Mouse (Mus musculus): ENCODE results near the gene Sulf2. TPM values are rescaled to one million over a fixed set of nuclear protein-coding genes. Genes with fewer than 3 reads are reported as not detected.

The Sulf2 gene
- polyA plus RNA-seq, 1 experiment from 2014 or later = 1.9 TPM

GRCm38 (mm10) chr2:166128756-166129155, 26.7 kb downstream of the Sulf2 start:
- Histone ChIP-seq H3K27me3 (no peaks in the 10 kb centered on the region), H3K9ac (no peak overlapping the region), H3K27ac (replicated peaks) (no peak overlapping the region), H3K4me2 (no peak overlapping the region), H3K4me3 (replicated peaks) (no peak overlapping the region), H3K4me1 (replicated peaks) (no peaks in the 10 kb centered on the region), H3K9me3 (replicated peaks) (no peaks in the 10 kb centered on the region), H3K36me3 (replicated peaks) (no peaks in the 10 kb centered on the region)
- 81% methylated on average over 4 of the region's 4 CpGs for WGBS (ENCODE audit: insufficient replicate concordance)
- ATAC-seq (ENCODE audit: insufficient read depth) = no peak

- ATAC-seq (ENCODE audit: insufficient read depth) = no peak
- no peak overlapping the region for H3K4me3 ChIP-seq (replicated peaks)
- no peak overlapping the region for H3K27ac ChIP-seq (replicated peaks)
- H3K9me3 ChIP-seq (replicated peaks) = no peaks in the 10 kb centered on the region
- no peak overlapping the region for H3K9ac ChIP-seq
- H3K36me3 ChIP-seq (replicated peaks) = no peaks in the 10 kb centered on the region
- no peaks in the 10 kb centered on the region for H3K4me1 ChIP-seq (replicated peaks)
- 77% methylated on average over 15 of the region's 15 CpGs for WGBS (ENCODE audit: insufficient replicate concordance)
- H3K4me2 ChIP-seq = no peak overlapping the region
- no peaks in the 10 kb centered on the region for H3K27me3 ChIP-seq
Observed at GRCm38 (mm10) chr2:166128032-166128431, 27.4 kb downstream of the Sulf2 start.

- H3K9ac ChIP-seq = no peak overlapping the region
- no peak overlapping the region for H3K4me3 ChIP-seq (replicated peaks)
- no peaks in the 10 kb centered on the region for H3K9me3 ChIP-seq (replicated peaks)
- 64% methylated on average over 11 of the region's 11 CpGs for WGBS (ENCODE audit: insufficient replicate concordance)
- no peaks in the 10 kb centered on the region for H3K27me3 ChIP-seq
- no peak overlapping the region for H3K4me2 ChIP-seq
- H3K4me1 ChIP-seq (replicated peaks) = no peaks in the 10 kb centered on the region
- no peaks in the 10 kb centered on the region for H3K36me3 ChIP-seq (replicated peaks)
- no peak overlapping the region for H3K27ac ChIP-seq (replicated peaks)
- no peak for ATAC-seq (ENCODE audit: insufficient read depth)
Observed at GRCm38 (mm10) chr2:166126343-166126742, 29.1 kb downstream of the Sulf2 start.

GRCm38 (mm10) chr2:166125492-166126252, 29.8 kb downstream of the Sulf2 start:
- ATAC-seq (ENCODE audit: insufficient read depth) = no peak
- no peak overlapping the region for H3K27ac ChIP-seq (replicated peaks)
- WGBS (ENCODE audit: insufficient replicate concordance) = 44% methylated on average over 13 of the region's 13 CpGs

GRCm38 (mm10) chr2:166125033-166125432, 30.4 kb downstream of the Sulf2 start:
- 55% methylated on average over 2 of the region's 2 CpGs for WGBS (ENCODE audit: insufficient replicate concordance)
- no peak for ATAC-seq (ENCODE audit: insufficient read depth)
- Histone ChIP-seq H3K36me3 (replicated peaks) (no peaks in the 10 kb centered on the region), H3K4me1 (replicated peaks) (no peaks in the 10 kb centered on the region), H3K4me2 (no peak overlapping the region), H3K4me3 (replicated peaks) (no peak overlapping the region), H3K9ac (no peak overlapping the region), H3K27me3 (no peaks in the 10 kb centered on the region), H3K9me3 (replicated peaks) (no peaks in the 10 kb centered on the region), H3K27ac (replicated peaks) (no peak overlapping the region)

More at GRCm38 (mm10) chr2:166125492-166126252, 29.8 kb downstream of the Sulf2 start:
- Histone ChIP-seq H3K27me3 (no peaks in the 10 kb centered on the region), H3K9ac (no peak overlapping the region), H3K4me1 (replicated peaks) (no peaks in the 10 kb centered on the region), H3K36me3 (replicated peaks) (no peaks in the 10 kb centered on the region), H3K4me2 (no peak overlapping the region), H3K4me3 (replicated peaks) (no peak overlapping the region), H3K9me3 (replicated peaks) (no peaks in the 10 kb centered on the region)

GRCm38 (mm10) chr2:166122781-166123180, 32.7 kb downstream of the Sulf2 start:
- no peaks in the 10 kb centered on the region for H3K36me3 ChIP-seq (replicated peaks)
- H3K27me3 ChIP-seq = no peaks in the 10 kb centered on the region
- no peaks in the 10 kb centered on the region for H3K4me1 ChIP-seq (replicated peaks)
- no peak overlapping the region for H3K9ac ChIP-seq
- no peaks in the 10 kb centered on the region for H3K9me3 ChIP-seq (replicated peaks)
- H3K4me2 ChIP-seq = no peak overlapping the region
- 62% methylated on average over 6 of the region's 6 CpGs for WGBS (ENCODE audit: insufficient replicate concordance)
- no peak overlapping the region for H3K27ac ChIP-seq (replicated peaks)
- no peak overlapping the region for H3K4me3 ChIP-seq (replicated peaks)
- no peak for ATAC-seq (ENCODE audit: insufficient read depth)

- no peak overlapping the region for H3K27ac ChIP-seq (replicated peaks)
- no peak for ATAC-seq (ENCODE audit: insufficient read depth)
- no peaks in the 10 kb centered on the region for H3K36me3 ChIP-seq (replicated peaks)
- H3K4me3 ChIP-seq (replicated peaks) = no peak overlapping the region
- no peaks in the 10 kb centered on the region for H3K9me3 ChIP-seq (replicated peaks)
- H3K4me2 ChIP-seq = no peak overlapping the region
- WGBS (ENCODE audit: insufficient replicate concordance) = 54% methylated on average over 14 of the region's 14 CpGs
- no peaks in the 10 kb centered on the region for H3K27me3 ChIP-seq
- H3K9ac ChIP-seq = no peak overlapping the region
- H3K4me1 ChIP-seq (replicated peaks) = no peaks in the 10 kb centered on the region
Observed at GRCm38 (mm10) chr2:166121681-166122355, 33.6 kb downstream of the Sulf2 start.

GRCm38 (mm10) chr2:166119992-166120391, 35.5 kb downstream of the Sulf2 start:
- ATAC-seq (ENCODE audit: insufficient read depth) = no peak
- WGBS (ENCODE audit: insufficient replicate concordance) = 18% methylated on average over 2 of the region's 2 CpGs
- H3K27ac ChIP-seq (replicated peaks) = no peak overlapping the region

GRCm38 (mm10) chr2:166116704-166117103, 38.8 kb downstream of the Sulf2 start:
- no peak overlapping the region for H3K4me3 ChIP-seq (replicated peaks)
- H3K27ac ChIP-seq (replicated peaks) = no peak overlapping the region
- WGBS (ENCODE audit: insufficient replicate concordance) = 77% methylated on average over 16 of the region's 16 CpGs
- H3K9ac ChIP-seq = no peak overlapping the region
- H3K36me3 ChIP-seq (replicated peaks) = no peaks in the 10 kb centered on the region
- H3K4me2 ChIP-seq = no peak overlapping the region
- H3K27me3 ChIP-seq = no peaks in the 10 kb centered on the region
- H3K9me3 ChIP-seq (replicated peaks) = no peaks in the 10 kb centered on the region
- no peak for ATAC-seq (ENCODE audit: insufficient read depth)
- H3K4me1 ChIP-seq (replicated peaks) = no peaks in the 10 kb centered on the region

More at GRCm38 (mm10) chr2:166119992-166120391, 35.5 kb downstream of the Sulf2 start:
- Histone ChIP-seq H3K9me3 (replicated peaks) (no peaks in the 10 kb centered on the region), H3K4me2 (no peak overlapping the region), H3K4me3 (replicated peaks) (no peak overlapping the region), H3K36me3 (replicated peaks) (no peaks in the 10 kb centered on the region), H3K27me3 (no peaks in the 10 kb centered on the region), H3K4me1 (replicated peaks) (no peaks in the 10 kb centered on the region), H3K9ac (no peak overlapping the region)

- ATAC-seq (ENCODE audit: insufficient read depth) = no peak
Observed at GRCm38 (mm10) chr2:166116278-166116608, 39.2 kb downstream of the Sulf2 start.

GRCm38 (mm10) chr2:166115571-166116277, 39.7 kb downstream of the Sulf2 start:
- WGBS (ENCODE audit: insufficient replicate concordance) = 70% methylated on average over 15 of the region's 15 CpGs
- no peak overlapping the region for H3K9ac ChIP-seq
- no peak overlapping the region for H3K27ac ChIP-seq (replicated peaks)
- H3K27me3 ChIP-seq = no peaks in the 10 kb centered on the region
- H3K9me3 ChIP-seq (replicated peaks) = no peaks in the 10 kb centered on the region
- ATAC-seq (ENCODE audit: insufficient read depth) = no peak
- H3K4me2 ChIP-seq = no peak overlapping the region
- H3K36me3 ChIP-seq (replicated peaks) = no peaks in the 10 kb centered on the region
- no peak overlapping the region for H3K4me3 ChIP-seq (replicated peaks)
- no peaks in the 10 kb centered on the region for H3K4me1 ChIP-seq (replicated peaks)

More at GRCm38 (mm10) chr2:166116278-166116608, 39.2 kb downstream of the Sulf2 start:
- H3K9me3 ChIP-seq (replicated peaks) = no peaks in the 10 kb centered on the region
- H3K9ac ChIP-seq = no peak overlapping the region
- no peak overlapping the region for H3K27ac ChIP-seq (replicated peaks)
- H3K4me1 ChIP-seq (replicated peaks) = no peaks in the 10 kb centered on the region
- H3K4me2 ChIP-seq = no peak overlapping the region
- no peak overlapping the region for H3K4me3 ChIP-seq (replicated peaks)
- H3K27me3 ChIP-seq = no peaks in the 10 kb centered on the region
- no peaks in the 10 kb centered on the region for H3K36me3 ChIP-seq (replicated peaks)
- 66% methylated on average over 7 of the region's 7 CpGs for WGBS (ENCODE audit: insufficient replicate concordance)

All from liver, embryonic 15.5 days (tissue).